Comparison of ENCODE assay signal across 8 mouse cellular contexts in genomic region chr15:102736127-102736944, GRCm38 (mm10). TPM values are rescaled to one million over a fixed set of nuclear protein-coding genes. Genes with fewer than 3 reads are reported as not detected.
DNase-seq lines count a peak whose midpoint lies in the region; ATAC-seq lines count a peak whose summit lies in the region.

No protein-coding gene starts in this region.

- H3K9ac ChIP-seq in heart, embryonic 15.5 days, result peak overlapping the region; percentile 32
- no peak overlapping the region for H3K9ac ChIP-seq in embryonic facial prominence, embryonic 15.5 days
- no peak overlapping the region for H3K9ac ChIP-seq in neural tube, embryonic 13.5 days

- peak overlapping the region; percentile 56 for H3K4me2 ChIP-seq in heart, embryonic 15.5 days
- peak overlapping the region; percentile 52 for H3K4me2 ChIP-seq in embryonic facial prominence, embryonic 15.5 days (replicated peaks)
- H3K4me2 ChIP-seq in neural tube, embryonic 13.5 days, result peak overlapping the region; percentile 37

- no peak for DNase-seq in heart, postnatal 10 days
- peak; percentile 91 for DNase-seq in brain, adult 2 months (ENCODE audit: low read depth, low spot score)
- DNase-seq in left cerebral cortex, postnatal 25 days (ENCODE audit: low spot score in 2 of 2), result peak; percentile 55 to 65
- no peak for DNase-seq in gastrocnemius, postnatal 36 days

- no peaks in the 10 kb centered on the region for H3K9me3 ChIP-seq in heart, embryonic 15.5 days (replicated peaks)
- H3K9me3 ChIP-seq in embryonic facial prominence, embryonic 15.5 days (replicated peaks), result no peaks in the 10 kb centered on the region
- H3K9me3 ChIP-seq in neural tube, embryonic 13.5 days, result no peaks in the 10 kb centered on the region

- peaks cover 73% of the 10 kb centered on the region for H3K27me3 ChIP-seq in heart, embryonic 15.5 days
- peaks cover 25% of the 10 kb centered on the region for H3K27me3 ChIP-seq in embryonic facial prominence, embryonic 15.5 days
- H3K27me3 ChIP-seq in neural tube, embryonic 13.5 days, result peaks cover 59% of the 10 kb centered on the region

- ATAC-seq in heart, embryonic 15.5 days (replicated peaks; ENCODE audit: insufficient number of reproducible peaks, insufficient read depth, low FRiP score, low read depth), result no peak
- 0 out of 2 replicates have a peak, but pooled peaks have one; percentile 20 for ATAC-seq in embryonic facial prominence, embryonic 15.5 days (ENCODE audit: insufficient number of reproducible peaks, low FRiP score, low TSS enrichment, low read depth)
- ATAC-seq in neural tube, embryonic 13.5 days (ENCODE audit: low read depth), result peak; percentile 28
- no peak for ATAC-seq in inflammation-experienced regulatory T-cells, adult 6 months

- H3K4me1 ChIP-seq in heart, embryonic 15.5 days (replicated peaks), result peaks cover 4% of the 10 kb centered on the region
- peaks cover 13% of the 10 kb centered on the region; the same call in 1 of the 2 replicates for H3K4me1 ChIP-seq in embryonic facial prominence, embryonic 15.5 days
- peaks cover 54% of the 10 kb centered on the region for H3K4me1 ChIP-seq in neural tube, embryonic 13.5 days (replicated peaks)

- no peaks in the 10 kb centered on the region for H3K36me3 ChIP-seq in heart, embryonic 15.5 days
- H3K36me3 ChIP-seq in embryonic facial prominence, embryonic 15.5 days, result no peaks in the 10 kb centered on the region
- H3K36me3 ChIP-seq in neural tube, embryonic 13.5 days, result no peaks in the 10 kb centered on the region

- intact Hi-C loops in heart, postnatal 10 days (cut with DNase I), result no loop called here
- intact Hi-C loops in left cerebral cortex, postnatal 25 days (cut with DNase I), result no loop called here
- intact Hi-C loops in gastrocnemius, postnatal 36 days (cut with DNase I), result no loop called here

- peak overlapping the region; percentile 30 for H3K4me3 ChIP-seq in heart, embryonic 15.5 days
- H3K4me3 ChIP-seq in embryonic facial prominence, embryonic 15.5 days (replicated peaks), result peak overlapping the region; percentile 25
- H3K4me3 ChIP-seq in neural tube, embryonic 13.5 days, result 0 out of 2 replicates have a peak overlapping the region, but pooled peaks have one; percentile 3

- WGBS in heart, embryonic 15.5 days, result 12% methylated on average over 33 of the region's 36 CpGs
- 12% methylated on average over 30 of the region's 36 CpGs for WGBS in embryonic facial prominence, embryonic 15.5 days
- 10% methylated on average over 36 of the region's 36 CpGs for WGBS in neural tube, embryonic 13.5 days

- no peak overlapping the region for H3K27ac ChIP-seq in heart, embryonic 15.5 days
- no peak overlapping the region for H3K27ac ChIP-seq in embryonic facial prominence, embryonic 15.5 days (replicated peaks)
- H3K27ac ChIP-seq in neural tube, embryonic 13.5 days (replicated peaks), result peak overlapping the region; percentile 89

RNA-seq across cellular contexts. Expression of gene Calcoco1, which starts 14.4 kb away (rescaled TPM):
- polyA plus RNA-seq in heart, embryonic 15.5 days (2015; fragmentation: Nextera tagmentation; extraction: Ambion mirVana), result 62.8 and 79.1 TPM in 2 replicates
- total RNA-seq in heart, postnatal 10 days (2021), result 100 to 1,000 TPM in 1 of 2 experiments, 10 to 100 TPM in 1; 90.9 to 100 TPM
- polyA plus RNA-seq in embryonic facial prominence, embryonic 15.5 days (2015; fragmentation: Nextera tagmentation; extraction: Ambion mirVana), result 67.2 and 69.0 TPM in 2 replicates
- total RNA-seq in left cerebral cortex, postnatal 25 days (2021), result 10 to 100 TPM; 64.4 to 68.3 TPM
- polyA plus RNA-seq in neural tube, embryonic 13.5 days (2015; fragmentation: Nextera tagmentation; extraction: Ambion mirVana), result 35.7 and 41.9 TPM in 2 replicates
- total RNA-seq in gastrocnemius, postnatal 36 days (2021), result 10 to 100 TPM; 57.9 to 72.7 TPM
- 10 to 100 TPM; 22.0 to 43.9 (median 37.8) TPM for polyA plus RNA-seq in inflammation-experienced regulatory T-cells, adult 6 months (2017; shearing (Covaris generic))

Comparison
In these comparisons a context has a peak if more than half of its experiments do, and no peak if none do; other contexts are left out.
1. ATAC-seq: peak in embryonic facial prominence, embryonic 15.5 days (single experiment) and neural tube, embryonic 13.5 days (single experiment); none in heart, embryonic 15.5 days (single experiment) and inflammation-experienced regulatory T-cells, adult 6 months (single experiment).
2. DNase-seq: peak in brain, adult 2 months (single experiment) and left cerebral cortex, postnatal 25 days (2 of 2); none in heart, postnatal 10 days (0 of 2) and gastrocnemius, postnatal 36 days (0 of 2).
3. Peak in every context shown above with its lines, with median percentiles within 50 percentile points of each other: H3K4me2 ChIP-seq and H3K4me3 ChIP-seq.